Mouse (Mus musculus): ENCODE measurements around the gene Mlana.

Gene Mlana

DNA sequence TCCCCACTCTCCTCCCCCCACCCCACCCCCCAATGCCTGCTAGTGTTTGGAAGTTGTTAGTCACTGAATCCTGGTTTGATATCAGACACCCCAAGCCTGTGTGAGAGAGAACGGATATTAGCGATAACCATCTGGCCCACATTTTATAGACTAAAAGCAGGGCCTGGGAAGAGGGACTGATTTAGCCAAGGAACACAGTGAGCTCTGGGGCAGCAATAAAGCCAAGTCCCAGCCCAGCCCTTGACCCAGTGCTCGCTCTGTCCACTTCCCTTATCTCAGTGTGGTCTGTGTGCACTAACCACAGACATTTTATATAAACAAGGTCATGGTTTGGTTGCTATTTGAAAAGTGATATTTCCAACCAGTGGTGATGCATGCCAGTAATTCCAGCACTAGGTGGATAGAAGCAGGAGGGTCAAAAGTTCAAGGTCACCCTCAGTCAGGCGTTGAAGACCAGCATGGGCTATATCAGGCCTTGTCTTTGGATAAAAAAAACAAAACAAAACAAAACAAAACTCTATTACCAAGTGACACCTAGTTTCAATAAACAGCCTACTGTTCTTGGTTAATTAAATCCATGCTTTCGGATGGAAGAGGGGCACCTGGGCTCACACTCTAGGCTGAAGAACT, 30.5 kb upstream of the Mlana start:
- TF ChIP-seq GATA4 (IDR thresholded peaks at IDR 0.05; ENCODE audit: insufficient replicate concordance, low read length), result peak; percentile 82; the same call in 1 of the 2 replicates

DNA sequence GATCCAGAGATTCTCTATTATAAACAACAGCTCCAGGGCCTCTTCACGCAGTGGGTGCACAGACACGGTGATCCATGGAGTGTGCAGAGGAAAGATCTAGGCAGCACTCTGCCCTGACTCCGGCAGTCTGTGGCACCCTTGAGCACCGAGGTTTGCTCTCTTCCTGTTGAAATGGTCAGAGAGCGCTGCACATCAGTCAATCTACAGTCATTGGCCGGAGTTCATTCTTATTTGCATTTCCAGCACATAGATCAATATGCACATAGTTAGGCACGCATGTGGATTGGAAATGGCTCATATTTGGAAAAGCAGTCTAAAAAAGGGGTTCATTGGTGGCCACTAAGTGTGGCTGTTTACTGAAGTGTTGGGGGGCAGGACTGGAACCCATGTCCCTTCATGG, 29.5 kb upstream of the Mlana start:
- TF ChIP-seq GATA4 (IDR thresholded peaks at IDR 0.05; ENCODE audit: insufficient replicate concordance, low read length), result no peak

- TF ChIP-seq GATA4 (IDR thresholded peaks at IDR 0.05; ENCODE audit: insufficient replicate concordance, low read length), result no peak
Measured at GRCm38 (mm10) chr19:29670247-29670646, 27.4 kb upstream of the Mlana start.

- TF ChIP-seq GATA4 (IDR thresholded peaks at IDR 0.05; ENCODE audit: insufficient replicate concordance, low read length), result no peak
Measured at GRCm38 (mm10) chr19:29671160-29671559, 26.5 kb upstream of the Mlana start.

GRCm38 (mm10) chr19:29672660-29673059, 25.0 kb upstream of the Mlana start:
- TF ChIP-seq GATA4 (IDR thresholded peaks at IDR 0.05; ENCODE audit: insufficient replicate concordance, low read length), result no peak

DNA sequence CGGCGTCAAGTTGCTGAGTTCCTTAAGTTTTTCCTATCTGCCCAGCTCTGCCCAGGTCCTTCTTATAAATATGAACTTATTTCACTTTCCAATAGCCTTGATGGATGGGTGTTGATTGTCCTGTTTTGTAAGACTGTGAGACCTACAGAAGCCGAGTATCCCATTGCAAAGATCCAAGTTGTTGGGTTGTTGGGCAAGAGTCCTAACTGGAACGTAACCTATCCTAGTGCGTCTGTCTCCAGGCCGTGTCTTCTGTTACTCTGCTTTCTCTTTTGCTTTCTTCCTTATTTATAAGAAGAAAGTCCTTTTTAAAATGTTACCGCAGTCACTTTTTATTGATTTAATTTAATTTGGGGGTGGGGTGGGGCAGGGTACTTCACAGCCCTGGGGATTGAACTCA, 22.7 kb upstream of the Mlana start:
- TF ChIP-seq GATA4 (IDR thresholded peaks at IDR 0.05; ENCODE audit: insufficient replicate concordance, low read length), result no peak

- no peak; the same call in 1 of the 2 replicates for TF ChIP-seq GATA4 (IDR thresholded peaks at IDR 0.05; ENCODE audit: insufficient replicate concordance, low read length)
Measured at GRCm38 (mm10) chr19:29675562-29676078, 22.0 kb upstream of the Mlana start.

GRCm38 (mm10) chr19:29676479-29677193, 21.0 kb upstream of the Mlana start:
- TF ChIP-seq GATA4 (IDR thresholded peaks at IDR 0.05; ENCODE audit: insufficient replicate concordance, low read length), result no peak

DNA sequence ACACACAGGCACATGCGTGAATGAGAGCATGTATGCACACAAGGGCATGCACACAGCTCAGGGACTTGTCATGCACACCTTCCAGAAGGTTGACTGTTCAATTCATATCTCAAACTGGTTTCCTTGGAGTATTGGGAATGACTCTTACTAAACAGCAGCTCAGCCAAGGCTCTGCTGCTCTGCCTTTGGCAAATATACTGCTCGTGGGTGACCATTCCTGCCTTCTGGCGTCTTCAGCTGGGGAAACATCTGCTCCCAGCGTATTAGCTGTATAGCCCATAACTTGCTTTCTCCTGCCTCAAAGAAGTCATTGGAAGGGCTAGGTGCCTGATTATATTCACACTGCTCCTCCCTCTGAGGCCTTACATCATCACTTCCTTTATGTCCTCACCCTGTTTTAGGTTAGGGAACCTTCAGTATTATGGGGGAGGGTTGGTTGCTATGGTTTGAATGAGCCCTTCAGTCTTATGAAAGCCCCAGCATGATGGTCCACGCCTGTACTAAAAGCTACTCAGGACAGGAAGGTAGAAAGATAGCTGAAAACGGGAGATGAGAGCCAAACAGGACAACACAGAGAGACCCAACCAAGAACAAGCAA, 19.3 kb upstream of the Mlana start:
- no peak for TF ChIP-seq GATA4 (IDR thresholded peaks at IDR 0.05; ENCODE audit: insufficient replicate concordance, low read length)

DNA sequence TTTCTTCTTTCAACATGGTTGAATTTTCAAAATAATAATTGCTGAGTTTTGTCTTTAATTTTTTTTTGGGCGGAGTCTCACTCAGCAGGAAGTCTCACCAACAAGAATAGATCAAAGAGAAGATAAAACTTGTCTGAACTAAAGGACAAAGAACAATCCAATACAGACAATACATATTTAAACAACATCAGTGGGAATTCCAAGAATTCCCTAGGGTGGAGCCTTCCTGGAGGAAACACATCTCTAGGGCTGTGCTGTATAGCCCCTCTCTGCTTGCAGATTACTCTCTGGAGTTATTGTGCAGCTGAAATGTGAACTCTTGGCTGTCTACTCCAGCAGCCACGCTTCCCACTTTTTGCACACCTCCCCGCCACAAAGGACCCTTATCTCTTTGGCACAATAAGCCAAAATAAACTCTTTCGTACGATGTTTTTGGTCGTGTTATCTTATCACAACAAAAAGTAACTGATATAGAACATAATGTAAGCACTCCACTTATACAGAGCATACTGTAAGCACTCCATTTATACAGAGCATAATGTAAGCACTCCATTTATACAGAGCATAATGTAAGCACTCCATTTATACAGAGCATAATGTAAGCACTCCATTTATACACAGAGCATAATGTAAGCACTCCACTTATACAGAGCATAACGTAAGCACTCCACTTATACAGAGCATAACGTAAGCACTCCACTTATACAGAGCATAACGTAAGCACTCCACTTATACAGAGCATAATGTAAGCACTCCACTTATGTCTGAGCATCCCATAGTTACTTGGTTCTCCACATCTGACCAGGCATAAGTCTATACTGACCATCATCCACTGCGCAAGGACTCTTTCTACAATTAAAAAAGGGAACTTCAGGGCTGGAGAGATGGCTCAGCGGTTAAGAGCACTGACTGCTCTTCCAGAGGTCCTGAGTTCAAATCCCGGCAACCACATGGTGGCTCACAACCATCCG, 17.2 kb upstream of the Mlana start:
- no peak for TF ChIP-seq GATA4 (IDR thresholded peaks at IDR 0.05; ENCODE audit: insufficient replicate concordance, low read length)

DNA sequence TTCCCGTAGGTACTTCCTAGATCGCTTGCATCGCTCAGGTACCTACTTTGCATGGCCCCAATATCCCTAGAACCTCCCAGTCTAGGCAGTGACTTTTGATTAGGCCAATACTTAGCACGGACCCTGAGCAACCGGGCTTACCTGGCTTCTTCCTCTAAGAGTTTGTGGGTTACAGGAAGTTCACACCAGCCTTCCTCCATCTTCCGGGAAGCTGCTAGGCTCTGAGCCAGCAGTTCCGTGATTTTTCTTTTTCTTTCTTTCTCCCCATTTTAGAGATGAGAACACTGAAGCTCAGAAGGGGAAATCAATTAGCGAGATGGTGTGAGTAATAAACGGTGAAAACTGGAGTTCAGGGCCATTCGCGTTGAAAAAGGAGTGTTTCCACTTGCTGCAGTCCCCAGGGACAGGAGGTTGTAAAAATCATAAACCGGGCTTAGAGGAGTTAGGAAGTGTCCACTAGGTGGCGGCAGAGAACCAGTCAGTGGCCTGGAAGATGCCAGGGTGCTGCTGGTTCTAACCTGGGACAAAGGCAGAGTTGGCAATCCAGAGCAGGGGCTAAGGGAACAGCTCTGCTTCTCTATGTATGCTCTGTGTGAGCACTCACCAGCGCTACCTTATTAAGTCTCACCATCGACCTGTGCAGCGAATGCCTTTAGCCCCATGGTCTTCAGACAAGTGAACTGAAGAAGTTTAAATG, 13.6 kb upstream of the Mlana start:
- TF ChIP-seq GATA4 (IDR thresholded peaks at IDR 0.05; ENCODE audit: insufficient replicate concordance, low read length), result no peak

GRCm38 (mm10) chr19:29695071-29695470, 2.6 kb upstream of the Mlana start:
- no peak for TF ChIP-seq GATA4 (IDR thresholded peaks at IDR 0.05; ENCODE audit: insufficient replicate concordance, low read length)

GRCm38 (mm10) chr19:29696309-29696708, 1.3 kb upstream of the Mlana start:
- no peak for TF ChIP-seq GATA4 (IDR thresholded peaks at IDR 0.05; ENCODE audit: insufficient replicate concordance, low read length)

GRCm38 (mm10) chr19:29696840-29697239, 784 bp upstream of the Mlana start:
- no peak for TF ChIP-seq GATA4 (IDR thresholded peaks at IDR 0.05; ENCODE audit: insufficient replicate concordance, low read length)

Data from liver, adult (tissue).